Mouse (Mus musculus) G1E (cell line): ENCODE results near the gene Ltbp1.

Experiments
- CTCF ChIP-seq: IDR thresholded peaks from 2 replicates; pipeline ENCODE4 v1.5.1; 2012; ENCODE audit warnings: low read depth, low read length, inconsistent platforms, mixed read lengths
- GATA1 ChIP-seq: IDR thresholded peaks from 2 replicates; pipeline ENCODE4 v1.6.1; 2012; ENCODE audit warnings: borderline replicate concordance, low read length, inconsistent platforms, mixed read lengths
- GATA2 ChIP-seq: IDR thresholded peaks from 2 replicates; pipeline ENCODE4 v1.6.1; 2012; ENCODE audit warnings: low read depth, low read length, inconsistent platforms, borderline replicate concordance
- POLR2AphosphoS5 ChIP-seq: IDR thresholded peaks from 2 replicates; pipeline ENCODE4 v1.6.1; 2012; ENCODE audit warnings: low read depth, low read length, inconsistent platforms; ENCODE audit not compliant: insufficient replicate concordance
- TAL1 ChIP-seq: conservative IDR thresholded peaks from 2 replicates; pipeline ENCODE4 v1.6.1; 2012; ENCODE audit warnings: low read depth, low read length, inconsistent platforms, mixed read lengths

DNA sequence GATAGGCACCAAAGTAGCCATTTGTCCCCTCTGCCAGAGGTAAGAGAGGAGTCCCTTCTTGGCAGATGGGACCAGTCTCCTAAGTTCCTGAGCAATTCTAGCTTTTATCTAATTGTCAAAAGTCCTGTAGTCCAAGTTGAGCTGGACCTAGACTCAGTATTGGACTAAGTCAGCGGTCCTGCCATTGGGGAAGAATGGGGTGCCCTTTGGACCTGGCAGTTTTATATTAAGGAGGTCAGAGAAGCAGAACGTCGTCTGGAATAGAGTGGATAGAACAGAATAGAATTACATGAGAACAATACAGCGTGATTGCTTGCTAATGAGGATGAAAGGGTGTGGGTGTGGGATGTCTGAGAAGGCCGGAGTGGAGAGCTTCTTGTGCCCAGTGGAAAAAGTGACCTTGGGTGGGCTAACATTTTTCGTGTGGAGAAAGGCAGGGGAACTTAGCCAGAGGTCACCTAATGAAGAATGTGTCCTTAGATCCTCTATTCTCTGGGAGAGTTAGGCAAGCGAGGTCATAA lies 167.4 kb downstream of the Ltbp1 start:
- no peak for TF ChIP-seq POLR2AphosphoS5
- TF ChIP-seq CTCF = no peak
- TF ChIP-seq GATA1 = no peak
- TF ChIP-seq TAL1 = no peak
- no peak for TF ChIP-seq GATA2
